Mouse (Mus musculus): ENCODE results near the gene Ripply1.
"Not testable (repeated sequence)": the region's sequence is repeated elsewhere in the genome, so short reads cannot be mapped to it uniquely, and the experiment has no call there.

The Ripply1 gene

GRCm38 (mm10) chrX:139780988-139781387 is 1.2 kb downstream of the Ripply1 start:
- DNase-seq (ENCODE audit: extremely low spot score), result no peak

DNA sequence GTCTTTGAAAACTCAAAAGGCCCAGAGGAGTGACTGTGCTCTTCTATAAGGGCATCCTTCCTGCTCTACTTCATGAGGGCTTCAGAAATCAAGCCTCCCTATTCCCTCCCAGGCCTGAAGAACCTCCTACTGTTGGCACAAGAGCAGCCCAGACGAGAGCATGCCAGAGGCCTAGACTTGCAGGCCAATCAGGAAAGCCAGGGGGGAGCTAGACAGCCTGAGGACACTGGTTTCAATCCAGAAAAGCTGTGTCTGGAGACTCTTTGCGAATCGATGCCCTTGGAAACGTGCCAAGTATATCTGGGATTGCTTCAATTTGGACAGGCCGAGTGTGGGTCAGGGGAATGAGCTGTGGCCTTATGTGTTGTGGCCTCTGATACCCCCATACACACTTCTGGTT is 2.8 kb downstream of the Ripply1 start:
- DNase-seq (ENCODE audit: extremely low spot score), result no peak

GRCm38 (mm10) chrX:139778886-139779285 is 3.3 kb downstream of the Ripply1 start:
- DNase-seq (ENCODE audit: extremely low spot score), result no peak

- peak; percentile 47 for DNase-seq (ENCODE audit: extremely low spot score)
These were observed 4.8 kb downstream of the Ripply1 start for GRCm38 (mm10) chrX:139777357-139777756.

DNA sequence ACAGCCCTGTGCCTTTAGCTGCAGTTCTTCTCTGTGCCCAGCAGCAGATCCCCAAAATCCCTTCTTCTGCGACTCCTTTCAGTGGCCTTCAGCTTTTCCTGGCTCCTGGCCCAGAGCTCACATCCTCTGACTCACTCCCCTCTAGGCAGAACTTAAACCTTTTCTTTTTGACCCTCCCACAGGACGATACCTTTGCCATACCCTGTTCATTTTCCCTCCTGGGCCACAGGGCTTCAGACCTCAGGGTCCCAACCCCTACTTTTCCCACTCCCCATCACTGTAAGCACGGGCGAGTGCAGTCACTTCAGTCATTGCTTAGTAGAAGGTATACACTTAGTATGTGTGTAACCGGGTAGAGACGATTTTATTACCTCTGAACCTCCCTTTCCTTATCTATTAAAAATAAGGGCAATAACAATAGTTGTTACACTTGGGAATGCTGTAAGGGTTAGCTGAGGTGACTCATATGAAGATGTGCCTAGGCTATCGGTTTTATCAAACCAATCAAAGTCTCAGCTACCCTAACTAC is 7.0 kb downstream of the Ripply1 start:
- no peak for DNase-seq (ENCODE audit: extremely low spot score)

GRCm38 (mm10) chrX:139774309-139775083 is 7.7 kb downstream of the Ripply1 start:
- DNase-seq (ENCODE audit: extremely low spot score), result peak; percentile 44

GRCm38 (mm10) chrX:139769975-139770637 is 12.0 kb downstream of the Ripply1 start:
- DNase-seq (ENCODE audit: extremely low spot score), result no peak

DNA sequence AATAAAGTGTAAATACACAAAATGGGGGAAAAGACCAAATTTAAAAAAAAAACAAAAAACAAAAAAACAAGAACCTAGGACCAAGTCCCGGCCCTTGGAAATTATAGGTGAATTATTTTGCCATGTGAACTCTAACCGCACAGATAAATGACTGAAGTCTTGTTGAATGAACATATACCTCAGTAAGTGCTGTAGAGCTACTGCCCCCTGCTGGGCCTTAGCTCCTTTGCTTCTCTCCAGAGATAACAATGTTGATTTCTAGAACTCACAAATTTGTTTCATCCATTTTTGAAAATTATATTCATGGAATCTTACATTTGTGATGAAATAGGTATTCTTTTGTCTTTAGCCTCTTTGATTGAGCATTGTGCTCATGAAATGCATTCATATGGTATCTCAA is 19.6 kb downstream of the Ripply1 start:
- DNase-seq (ENCODE audit: extremely low spot score), result no peak

GRCm38 (mm10) chrX:139758634-139759033 is 23.5 kb downstream of the Ripply1 start:
- not testable (repeated sequence) for DNase-seq (ENCODE audit: extremely low spot score)

GRCm38 (mm10) chrX:139751855-139752254 is 30.3 kb downstream of the Ripply1 start:
- peak; percentile 12 for DNase-seq (ENCODE audit: extremely low spot score)

- no peak for DNase-seq (ENCODE audit: extremely low spot score)
These were observed 45.1 kb downstream of the Ripply1 start for GRCm38 (mm10) chrX:139737066-139737465.

DNA sequence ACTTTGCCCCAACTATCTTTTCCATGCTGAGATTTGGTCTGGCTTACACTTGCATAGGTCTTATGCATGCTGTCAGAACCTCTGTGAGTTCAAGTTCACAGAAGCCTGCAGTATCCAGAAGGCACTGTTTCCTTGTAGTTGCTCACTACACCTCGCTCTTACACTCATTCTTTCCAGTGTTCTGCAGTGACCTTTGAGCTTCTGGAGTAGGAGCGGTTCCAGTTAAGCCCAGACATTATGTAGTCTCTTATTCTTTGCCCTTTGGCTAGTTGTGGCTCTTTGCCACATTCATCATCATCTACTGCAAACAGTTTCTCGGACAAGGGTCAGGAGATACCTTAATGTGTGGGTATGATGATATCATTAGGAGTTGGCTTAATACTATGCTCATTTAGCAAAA is 51.6 kb downstream of the Ripply1 start:
- DNase-seq (ENCODE audit: extremely low spot score), result no peak
